ENCODE assay signal across 9 mouse cellular contexts in genomic region chr8:109614243-109615210, GRCm38 (mm10). TPM values are rescaled to one million over a fixed set of nuclear protein-coding genes. Genes with fewer than 3 reads are reported as not detected.
DNase-seq lines count a peak whose midpoint lies in the region; ATAC-seq and TF ChIP-seq lines count a peak whose summit lies in the region.
"Had no signal": no experiment of that assay in that cellular context is flagged by ENCODE, and none has a peak within 500 bp of the region (broad histone marks: within the 10 kb centered on the region; RNA-seq: fewer than 3 reads in every experiment).

TSS of gene Pkd1l3 (plus strand) at chr8:109614517.

- DNase-seq in forebrain, postnatal 0 days = no peak
- no peak for DNase-seq in midbrain, embryonic 14.5 days
- peak; percentile 36 for DNase-seq in splenic B cell, adult 2 months (ENCODE audit: low read depth, low spot score)
- DNase-seq in adrenal gland, postnatal 14 days = no peak
- no peak for DNase-seq in urinary bladder, postnatal 4 days (ENCODE audit: low spot score in 2 of 2)

- no peak within 1 kb of the TSS for H3K4me3 ChIP-seq in forebrain, postnatal 0 days (ENCODE audit: low read depth, low read length)
- no peak within 1 kb of the TSS for H3K4me3 ChIP-seq in forebrain, embryonic 15.5 days
- H3K4me3 ChIP-seq in midbrain, embryonic 16.5 days (ENCODE audit: low read depth, low read length) = no peak within 1 kb of the TSS
- no peak within 1 kb of the TSS for H3K4me3 ChIP-seq in midbrain, embryonic 14.5 days (replicated peaks; ENCODE audit: low read depth, low read length)
- H3K4me3 ChIP-seq in hindbrain, embryonic 16.5 days (ENCODE audit: low read length) = no peak within 1 kb of the TSS

- H3K4me2 ChIP-seq in forebrain, postnatal 0 days (ENCODE audit: low read depth) = peak within 1 kb of the TSS; percentile 10; the same call in 1 of the 2 replicates
- H3K4me2 ChIP-seq in forebrain, embryonic 15.5 days (replicated peaks) = no peak within 1 kb of the TSS
- peak within 1 kb of the TSS; percentile 4; the same call in 1 of the 2 replicates for H3K4me2 ChIP-seq in midbrain, embryonic 16.5 days (ENCODE audit: low read length)
- H3K4me2 ChIP-seq in midbrain, embryonic 14.5 days (ENCODE audit: low read length) = no peak within 1 kb of the TSS; the same call in 1 of the 2 replicates
- peak within 1 kb of the TSS; percentile 4; the same call in 1 of the 2 replicates for H3K4me2 ChIP-seq in hindbrain, embryonic 16.5 days (ENCODE audit: low read length)

- WGBS in forebrain, postnatal 0 days = 62% methylated on average over 27 of the region's 27 CpGs
- 61% methylated on average over 27 of the region's 27 CpGs for WGBS in forebrain, embryonic 15.5 days
- 62% methylated on average over 27 of the region's 27 CpGs for WGBS in midbrain, embryonic 16.5 days
- 70% methylated on average over 27 of the region's 27 CpGs for WGBS in midbrain, embryonic 14.5 days
- WGBS in hindbrain, embryonic 16.5 days = 58% methylated on average over 27 of the region's 27 CpGs

- TF ChIP-seq CTCF in forebrain, postnatal 0 days (IDR thresholded peaks at IDR 0.05; ENCODE audit: low read depth) = peak; percentile 12; the same call in 1 of the 2 replicates

- ATAC-seq in forebrain, postnatal 0 days = no peak
- ATAC-seq in forebrain, embryonic 15.5 days (replicated peaks) = no peak
- no peak for ATAC-seq in midbrain, embryonic 16.5 days
- ATAC-seq in midbrain, embryonic 14.5 days (ENCODE audit: low FRiP score, low TSS enrichment) = no peak
- ATAC-seq in hindbrain, embryonic 16.5 days = no peak

- H3K36me3 ChIP-seq in forebrain, postnatal 0 days (ENCODE audit: insufficient read depth) = no peaks in the 10 kb centered on the region
- no peaks in the 10 kb centered on the region for H3K36me3 ChIP-seq in forebrain, embryonic 15.5 days
- no peaks in the 10 kb centered on the region for H3K36me3 ChIP-seq in midbrain, embryonic 16.5 days (ENCODE audit: control insufficient read depth, insufficient read depth, low read length)
- no peaks in the 10 kb centered on the region for H3K36me3 ChIP-seq in midbrain, embryonic 14.5 days (ENCODE audit: control insufficient read depth, insufficient read depth, low read length)
- H3K36me3 ChIP-seq in hindbrain, embryonic 16.5 days (ENCODE audit: control insufficient read depth, insufficient read depth, low read length) = no peaks in the 10 kb centered on the region
- no peaks in the 10 kb centered on the region for H3K36me3 ChIP-seq in splenic B cell, adult 2 months (ENCODE audit: control insufficient read depth, insufficient read depth, low read length, poor library complexity, severe bottlenecking)

- no peaks in the 10 kb centered on the region for H3K9me3 ChIP-seq in forebrain, postnatal 0 days (ENCODE audit: low read length)
- H3K9me3 ChIP-seq in forebrain, embryonic 15.5 days = no peaks in the 10 kb centered on the region
- H3K9me3 ChIP-seq in midbrain, embryonic 16.5 days (replicated peaks; ENCODE audit: control insufficient read depth, low read length, poor library complexity, severe bottlenecking) = no peaks in the 10 kb centered on the region
- H3K9me3 ChIP-seq in midbrain, embryonic 14.5 days (ENCODE audit: control insufficient read depth, low read length) = no peaks in the 10 kb centered on the region
- no peaks in the 10 kb centered on the region for H3K9me3 ChIP-seq in hindbrain, embryonic 16.5 days (ENCODE audit: control insufficient read depth, low read length)

- H3K27me3 ChIP-seq in forebrain, postnatal 0 days (ENCODE audit: insufficient read depth, low read length) = no peaks in the 10 kb centered on the region; the same call in 1 of the 2 replicates
- no peaks in the 10 kb centered on the region for H3K27me3 ChIP-seq in forebrain, embryonic 15.5 days
- no peaks in the 10 kb centered on the region for H3K27me3 ChIP-seq in midbrain, embryonic 16.5 days (ENCODE audit: control insufficient read depth, insufficient read depth, low read depth, low read length)
- no peaks in the 10 kb centered on the region for H3K27me3 ChIP-seq in midbrain, embryonic 14.5 days (ENCODE audit: control insufficient read depth, insufficient read depth, low read length)
- no peaks in the 10 kb centered on the region for H3K27me3 ChIP-seq in hindbrain, embryonic 16.5 days (replicated peaks; ENCODE audit: control insufficient read depth, insufficient read depth, low read length)
- H3K27me3 ChIP-seq in splenic B cell, adult 2 months (ENCODE audit: control insufficient read depth, insufficient read depth, low read length, poor library complexity, severe bottlenecking) = no peaks in the 10 kb centered on the region

- no peak within 1 kb of the TSS for H3K9ac ChIP-seq in forebrain, postnatal 0 days
- H3K9ac ChIP-seq in forebrain, embryonic 15.5 days (replicated peaks) = no peak within 1 kb of the TSS
- H3K9ac ChIP-seq in midbrain, embryonic 16.5 days (ENCODE audit: low read depth, low read length) = no peak within 1 kb of the TSS
- H3K9ac ChIP-seq in midbrain, embryonic 14.5 days (replicated peaks; ENCODE audit: low read length) = no peak within 1 kb of the TSS
- H3K9ac ChIP-seq in hindbrain, embryonic 16.5 days (ENCODE audit: low read depth, low read length) = no peak within 1 kb of the TSS

- no peaks in the 10 kb centered on the region for H3K4me1 ChIP-seq in forebrain, postnatal 0 days (ENCODE audit: insufficient read depth)
- peaks cover 2% of the 10 kb centered on the region; the same call in 1 of the 2 replicates for H3K4me1 ChIP-seq in forebrain, embryonic 15.5 days
- no peaks in the 10 kb centered on the region; the same call in 1 of the 2 replicates for H3K4me1 ChIP-seq in midbrain, embryonic 16.5 days (ENCODE audit: control insufficient read depth, insufficient read depth, low read length)
- H3K4me1 ChIP-seq in midbrain, embryonic 14.5 days (ENCODE audit: control insufficient read depth, insufficient read depth, low read length) = no peaks in the 10 kb centered on the region
- no peaks in the 10 kb centered on the region for H3K4me1 ChIP-seq in hindbrain, embryonic 16.5 days (ENCODE audit: control insufficient read depth, insufficient read depth, low read depth, low read length)

- no peak within 1 kb of the TSS for H3K27ac ChIP-seq in forebrain, postnatal 0 days (ENCODE audit: low read depth, low read length)
- H3K27ac ChIP-seq in forebrain, embryonic 15.5 days (replicated peaks) = no peak within 1 kb of the TSS
- no peak within 1 kb of the TSS for H3K27ac ChIP-seq in midbrain, embryonic 16.5 days (ENCODE audit: low read length)
- H3K27ac ChIP-seq in midbrain, embryonic 14.5 days (replicated peaks; ENCODE audit: low read depth, low read length) = no peak within 1 kb of the TSS
- H3K27ac ChIP-seq in hindbrain, embryonic 16.5 days (ENCODE audit: low read depth, low read length) = no peak within 1 kb of the TSS

RNA-seq across cellular contexts. Expression of gene Pkd1l3, which starts in this region (rescaled TPM):
- 0.24 TPM in 1 of 2 replicates, not detected in the other for total RNA-seq in forebrain, postnatal 0 days (2014; rRNA removed)
- 0.21 TPM in 1 of 2 replicates, not detected in the other for polyA plus RNA-seq in forebrain, postnatal 0 days (2015; fragmentation: Nextera tagmentation; extraction: Ambion mirVana)
- 0.08 TPM in 1 of 2 replicates, not detected in the other for polyA plus RNA-seq in forebrain, embryonic 15.5 days (2015; fragmentation: Nextera tagmentation; extraction: Ambion mirVana)
- polyA plus RNA-seq in midbrain, embryonic 16.5 days (2015; fragmentation: Nextera tagmentation; extraction: Ambion mirVana) = 0.20 and 0.52 TPM in 2 replicates
- 0.12 TPM in 1 of 2 replicates, not detected in the other for polyA plus RNA-seq in midbrain, embryonic 14.5 days (2014; fragmentation: Nextera tagmentation; extraction: Ambion mirVana)
- polyA plus RNA-seq in hindbrain, embryonic 16.5 days (2015; fragmentation: Nextera tagmentation; extraction: Ambion mirVana) = 0.12 and 0.13 TPM in 2 replicates
- total RNA-seq in adrenal gland, postnatal 14 days (2021) = 0.11 and 0.15 TPM in 2 replicates
- polyA plus RNA-seq: C2C12 had no signal

Comparison
In these comparisons a context has a peak if more than half of its experiments do, and no peak if none do; other contexts are left out.
1. H3K4me2 ChIP-seq: peak in forebrain, postnatal 0 days (single experiment), midbrain, embryonic 16.5 days (single experiment) and hindbrain, embryonic 16.5 days (single experiment); none in forebrain, embryonic 15.5 days (single experiment) and midbrain, embryonic 14.5 days (single experiment).